Mouse (Mus musculus): ENCODE data around the gene Gnpat. TPM values are rescaled to one million over a fixed set of nuclear protein-coding genes. Genes with fewer than 3 reads are reported as not detected.

The Gnpat gene
- polyA plus RNA-seq (2015; fragmentation: Illumina TruSeq; extraction: RNeasy Lipid Tissue Mini Kit (QIAGEN cat#74804); ENCODE audit: insufficient read depth, low read depth, low replicate concordance), result 27.6 TPM

DNA sequence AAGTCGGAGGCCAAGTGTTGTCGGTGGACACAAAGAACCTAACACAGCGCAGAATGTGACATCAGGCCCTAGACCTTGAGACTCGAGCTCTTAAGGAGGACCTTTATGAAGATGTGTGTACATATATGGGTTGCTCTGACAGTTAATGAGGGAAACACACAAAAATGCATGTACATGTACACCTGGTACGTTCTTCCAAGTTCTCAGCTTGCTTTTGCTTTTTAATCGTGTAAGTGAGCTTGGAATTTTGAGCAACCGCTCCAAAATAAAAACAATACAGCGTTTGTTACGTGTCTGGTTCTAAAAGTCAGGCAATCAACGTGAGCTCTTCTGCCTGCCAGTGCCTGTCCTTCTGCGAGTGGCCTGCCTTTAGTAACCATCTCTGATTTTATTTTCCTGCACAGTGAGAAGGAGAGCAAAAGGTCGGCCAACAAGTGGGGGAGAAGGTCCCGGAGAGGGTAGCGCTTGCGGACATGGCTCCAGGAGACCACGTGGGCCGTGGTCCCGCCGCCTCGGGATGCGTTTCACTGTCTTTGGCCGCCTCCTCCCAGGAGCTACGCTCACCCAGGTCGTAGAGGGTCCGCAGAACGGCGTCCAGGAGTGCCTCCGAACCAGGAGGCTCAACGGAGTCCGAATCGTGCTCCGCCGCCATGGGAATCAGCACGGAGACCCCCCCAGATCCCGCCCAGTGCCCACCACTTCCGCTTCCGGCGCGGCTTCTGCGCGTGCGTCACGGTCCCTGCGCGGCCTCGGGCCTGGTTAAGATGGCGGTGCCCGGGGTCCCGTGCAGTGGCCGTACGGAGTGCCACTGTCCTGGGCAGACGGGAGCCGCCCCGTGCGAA is at the start of gene Gnpat, which contains the start of gene 2810004N23Rik:
TSS of gene Gnpat (plus strand) at position 713 of the 842 bp plus-strand sequence.
TSS of gene 2810004N23Rik (minus strand) at position 800 of the 842 bp plus-strand sequence.

DNA sequence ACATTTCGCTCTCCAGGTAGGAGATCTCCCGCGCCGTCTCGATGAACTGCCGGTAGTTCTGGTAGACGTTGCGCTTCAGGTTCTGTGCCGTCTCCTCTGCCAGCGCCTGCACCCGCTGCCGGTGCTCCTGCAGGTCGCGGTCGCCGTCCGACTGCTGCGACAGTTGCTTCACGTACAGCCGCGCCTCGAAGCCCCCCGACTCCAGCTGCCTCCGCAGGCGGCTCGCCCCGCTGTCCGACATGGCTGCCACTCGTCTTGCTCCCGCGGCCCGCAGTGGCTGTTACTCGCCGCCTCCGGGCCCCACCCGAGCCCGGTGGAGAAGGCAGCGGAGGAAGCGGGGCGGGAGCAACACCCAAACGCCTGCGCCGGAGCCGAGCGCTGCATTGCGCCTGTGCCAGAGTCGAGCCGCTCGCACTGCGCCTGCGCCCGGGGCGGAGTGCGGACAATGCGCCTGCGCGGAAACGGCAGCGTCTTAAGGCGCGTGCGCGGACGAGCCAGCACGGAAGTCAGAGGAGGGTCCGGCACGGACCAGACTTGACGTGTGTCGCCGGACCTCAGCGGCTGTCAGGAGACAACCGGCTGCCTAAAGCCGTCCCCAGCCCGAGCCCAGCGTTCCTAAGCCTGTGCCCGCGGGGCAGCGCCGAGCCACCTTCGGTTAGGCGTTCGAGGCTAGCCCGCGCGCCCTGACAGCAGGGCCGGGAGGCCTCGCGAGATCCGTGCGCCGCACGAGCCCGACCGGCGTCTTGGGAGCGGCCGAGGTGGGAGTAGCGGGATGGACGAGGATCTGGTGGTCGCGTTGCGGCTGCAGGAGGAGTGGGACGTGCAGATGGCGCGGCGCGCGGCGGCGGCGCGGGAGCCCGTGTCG is 34.8 kb downstream of the Gnpat start, which contains the start of the genes Exoc8 and Sprtn:
TSS of gene Exoc8 (minus strand) at position 320 of the 865 bp plus-strand sequence.
TSS of gene Sprtn (plus strand) at position 501 of the 865 bp plus-strand sequence.

Other genes with a start within 250 kb of the Gnpat start
- 11.0 TPM for gene 2310022B05Rik, start 199.7 kb upstream of the Gnpat start, polyA plus RNA-seq (2015; fragmentation: Illumina TruSeq; extraction: RNeasy Lipid Tissue Mini Kit (QIAGEN cat#74804); ENCODE audit: insufficient read depth, low read depth, low replicate concordance)
- 12.2 TPM for gene Ttc13, start 141.1 kb upstream of the Gnpat start, polyA plus RNA-seq (2015; fragmentation: Illumina TruSeq; extraction: RNeasy Lipid Tissue Mini Kit (QIAGEN cat#74804); ENCODE audit: insufficient read depth, low read depth, low replicate concordance)
- 3.0 TPM for gene Arv1, start 140.9 kb upstream of the Gnpat start, polyA plus RNA-seq (2015; fragmentation: Illumina TruSeq; extraction: RNeasy Lipid Tissue Mini Kit (QIAGEN cat#74804); ENCODE audit: insufficient read depth, low read depth, low replicate concordance)
- gene Fam89a, start 111.2 kb upstream of the Gnpat start, polyA plus RNA-seq (2015; fragmentation: Illumina TruSeq; extraction: RNeasy Lipid Tissue Mini Kit (QIAGEN cat#74804); ENCODE audit: insufficient read depth, low read depth, low replicate concordance), result not detected
- not detected for gene Trim67, start 69.9 kb upstream of the Gnpat start, polyA plus RNA-seq (2015; fragmentation: Illumina TruSeq; extraction: RNeasy Lipid Tissue Mini Kit (QIAGEN cat#74804); ENCODE audit: insufficient read depth, low read depth, low replicate concordance)
- gene 2810004N23Rik, start 87 bp downstream of the Gnpat start, polyA plus RNA-seq (2015; fragmentation: Illumina TruSeq; extraction: RNeasy Lipid Tissue Mini Kit (QIAGEN cat#74804); ENCODE audit: insufficient read depth, low read depth, low replicate concordance), result 4.8 TPM
- gene Exoc8, start 34.7 kb downstream of the Gnpat start, polyA plus RNA-seq (2015; fragmentation: Illumina TruSeq; extraction: RNeasy Lipid Tissue Mini Kit (QIAGEN cat#74804); ENCODE audit: insufficient read depth, low read depth, low replicate concordance), result 2.8 TPM
- 4.5 TPM for gene Sprtn, start 34.9 kb downstream of the Gnpat start, polyA plus RNA-seq (2015; fragmentation: Illumina TruSeq; extraction: RNeasy Lipid Tissue Mini Kit (QIAGEN cat#74804); ENCODE audit: insufficient read depth, low read depth, low replicate concordance)
- 7.6 TPM for gene Egln1, start 86.3 kb downstream of the Gnpat start, polyA plus RNA-seq (2015; fragmentation: Illumina TruSeq; extraction: RNeasy Lipid Tissue Mini Kit (QIAGEN cat#74804); ENCODE audit: insufficient read depth, low read depth, low replicate concordance)
- 16.5 TPM for gene Tsnax, start 150.0 kb downstream of the Gnpat start, polyA plus RNA-seq (2015; fragmentation: Illumina TruSeq; extraction: RNeasy Lipid Tissue Mini Kit (QIAGEN cat#74804); ENCODE audit: insufficient read depth, low read depth, low replicate concordance)
- gene Disc1, start 191.2 kb downstream of the Gnpat start, polyA plus RNA-seq (2015; fragmentation: Illumina TruSeq; extraction: RNeasy Lipid Tissue Mini Kit (QIAGEN cat#74804); ENCODE audit: insufficient read depth, low read depth, low replicate concordance), result not detected

All from pancreas, adult 10 weeks (tissue).